Mouse (Mus musculus) frontal cortex, postnatal 14 days (tissue): ENCODE results near the gene Tspan32.

Source experiments
- DNase-seq, 2 experiments: peaks; one replicate each; pipeline ENCODE4 v3.0.0; 2022; ENCODE audit warnings: low spot score in 2 of 2

Gene Tspan32

GRCm38 (mm10) chr7:143053961-143054611, 49.2 kb downstream of the Tspan32 start:
- no peak for DNase-seq

- DNase-seq: no peak
These were observed 49.7 kb downstream of the Tspan32 start for GRCm38 (mm10) chr7:143054612-143054965.

- DNase-seq: no peak
These were observed 50.2 kb downstream of the Tspan32 start for GRCm38 (mm10) chr7:143055001-143055400.

GRCm38 (mm10) chr7:143055499-143056186, 50.8 kb downstream of the Tspan32 start:
- DNase-seq: no peak

- no peak for DNase-seq
These were observed 52.2 kb downstream of the Tspan32 start for GRCm38 (mm10) chr7:143057023-143057422.

- no peak for DNase-seq
These were observed 52.9 kb downstream of the Tspan32 start for GRCm38 (mm10) chr7:143057667-143058220.

- DNase-seq: no peak
These were observed 53.4 kb downstream of the Tspan32 start for GRCm38 (mm10) chr7:143058221-143058697.

- DNase-seq: no peak
These were observed 54.5 kb downstream of the Tspan32 start for GRCm38 (mm10) chr7:143059202-143059870.

- DNase-seq: no peak
These were observed 57.9 kb downstream of the Tspan32 start for GRCm38 (mm10) chr7:143062704-143063103.

GRCm38 (mm10) chr7:143064226-143064625, 59.4 kb downstream of the Tspan32 start:
- DNase-seq: peak in 1 of 2 experiments; percentile 50

- no peak for DNase-seq
These were observed 60.8 kb downstream of the Tspan32 start for GRCm38 (mm10) chr7:143065692-143066091.

- DNase-seq: no peak
These were observed 62.6 kb downstream of the Tspan32 start for GRCm38 (mm10) chr7:143067469-143067868.

- no peak for DNase-seq
These were observed 63.1 kb downstream of the Tspan32 start for GRCm38 (mm10) chr7:143067897-143068296.

GRCm38 (mm10) chr7:143068316-143068881, 63.6 kb downstream of the Tspan32 start:
- DNase-seq: no peak

- DNase-seq: peak; percentile 97 to 99
These were observed 64.2 kb downstream of the Tspan32 start, which contains the start of gene Tssc4 for GRCm38 (mm10) chr7:143068882-143069591. TSS of gene Tssc4 (plus strand) at chr7:143069249.
